ENCODE assay signal across 8 mouse cellular contexts in genomic region chr4:120405144-120405805, GRCm38 (mm10). TPM values are rescaled to one million over a fixed set of nuclear protein-coding genes. Genes with fewer than 3 reads are reported as not detected.
A peak's percentile ranks its signal among the peaks of the same experiment; 100 is the strongest.
DNase-seq lines count a peak whose midpoint lies in the region; ATAC-seq and TF ChIP-seq lines count a peak whose summit lies in the region.

Scmh1 (plus strand) TSS chr4:120405281.

- ATAC-seq in embryonic facial prominence, embryonic 15.5 days (ENCODE audit: insufficient number of reproducible peaks, low FRiP score, low TSS enrichment, low read depth), result peak; percentile 84
- ATAC-seq in limb, embryonic 14.5 days (ENCODE audit: low FRiP score, low read depth), result peak; percentile 82
- ATAC-seq in midbrain, embryonic 15.5 days (replicated peaks), result peak; percentile 89

- peak within 1 kb of the TSS; percentile 70 for H3K4me3 ChIP-seq in bone marrow, adult 2 months (replicated peaks; ENCODE audit: control insufficient read depth, low read depth, low read length)
- peak within 1 kb of the TSS; percentile 98 for H3K4me3 ChIP-seq in embryonic facial prominence, embryonic 15.5 days (replicated peaks)
- peak within 1 kb of the TSS; percentile 99 for H3K4me3 ChIP-seq in limb, embryonic 14.5 days (replicated peaks; ENCODE audit: low read length)
- H3K4me3 ChIP-seq in midbrain, embryonic 15.5 days, result peak within 1 kb of the TSS; percentile 85

- no peaks in the 10 kb centered on the region for H3K36me3 ChIP-seq in embryonic facial prominence, embryonic 15.5 days
- no peaks in the 10 kb centered on the region for H3K36me3 ChIP-seq in limb, embryonic 14.5 days (ENCODE audit: control insufficient read depth, insufficient read depth, low read length)
- no peaks in the 10 kb centered on the region for H3K36me3 ChIP-seq in midbrain, embryonic 15.5 days (replicated peaks)

- H3K4me2 ChIP-seq in embryonic facial prominence, embryonic 15.5 days (replicated peaks), result peak within 1 kb of the TSS; percentile 56
- peak within 1 kb of the TSS; percentile 64 for H3K4me2 ChIP-seq in limb, embryonic 14.5 days (replicated peaks; ENCODE audit: low read depth, low read length, severe bottlenecking)
- H3K4me2 ChIP-seq in midbrain, embryonic 15.5 days, result peak within 1 kb of the TSS; percentile 54

- H3K9ac ChIP-seq in embryonic facial prominence, embryonic 15.5 days, result peak within 1 kb of the TSS; percentile 93
- peak within 1 kb of the TSS; percentile 98 for H3K9ac ChIP-seq in limb, embryonic 14.5 days (ENCODE audit: low read depth, low read length, severe bottlenecking)
- H3K9ac ChIP-seq in midbrain, embryonic 15.5 days, result peak within 1 kb of the TSS; percentile 96

- H3K9me3 ChIP-seq in embryonic facial prominence, embryonic 15.5 days (replicated peaks), result no peaks in the 10 kb centered on the region
- H3K9me3 ChIP-seq in limb, embryonic 14.5 days (ENCODE audit: control insufficient read depth, low read length), result no peaks in the 10 kb centered on the region
- no peaks in the 10 kb centered on the region for H3K9me3 ChIP-seq in midbrain, embryonic 15.5 days

- WGBS in bone marrow, adult 2 months, result 1% methylated on average over 68 of the region's 102 CpGs
- WGBS in embryonic facial prominence, embryonic 15.5 days, result under 1% methylated on average over 68 of the region's 102 CpGs
- 1% methylated on average over 59 of the region's 102 CpGs for WGBS in limb, embryonic 14.5 days
- under 1% methylated on average over 73 of the region's 102 CpGs for WGBS in midbrain, embryonic 15.5 days

- H3K27me3 ChIP-seq in embryonic facial prominence, embryonic 15.5 days, result no peaks in the 10 kb centered on the region
- no peaks in the 10 kb centered on the region for H3K27me3 ChIP-seq in limb, embryonic 14.5 days (ENCODE audit: control insufficient read depth, insufficient read depth, low read length)
- H3K27me3 ChIP-seq in midbrain, embryonic 15.5 days (replicated peaks), result no peaks in the 10 kb centered on the region

- H3K4me1 ChIP-seq in bone marrow, adult 2 months (ENCODE audit: control insufficient read depth, insufficient read depth, low read length), result no peaks in the 10 kb centered on the region; the same call in 1 of the 2 replicates
- H3K4me1 ChIP-seq in embryonic facial prominence, embryonic 15.5 days, result peaks cover 20% of the 10 kb centered on the region
- 0 out of 2 replicates have a peak, but pooled peaks cover 6% of the 10 kb centered on the region for H3K4me1 ChIP-seq in limb, embryonic 14.5 days (ENCODE audit: control insufficient read depth, insufficient read depth, low read length)
- peaks cover 22% of the 10 kb centered on the region for H3K4me1 ChIP-seq in midbrain, embryonic 15.5 days

- TF ChIP-seq CTCF in bone marrow, adult 2 months (IDR thresholded peaks at IDR 0.05; ENCODE audit: control insufficient read depth, insufficient read depth, low read length), result no peak

- DNase-seq in A20 (ENCODE audit: low read depth, low spot score), result peak; percentile 76
- DNase-seq in heart, adult 8-10 months (ENCODE audit: low spot score), result peak; percentile 45
- peak; percentile 38 to 54 for DNase-seq in kidney, adult 8-10 months
- peak; percentile 77 for DNase-seq in limb, embryonic 14.5 days (ENCODE audit: low spot score)
- peak; percentile 69 to 73 for DNase-seq in spleen, postnatal 10 days (ENCODE audit: low spot score in 2 of 2)

- peak within 1 kb of the TSS; percentile 79 for H3K27ac ChIP-seq in bone marrow, adult 2 months (ENCODE audit: control insufficient read depth, insufficient read depth, low read depth, low read length, poor library complexity)
- H3K27ac ChIP-seq in embryonic facial prominence, embryonic 15.5 days (replicated peaks), result peak within 1 kb of the TSS; percentile 95
- peak within 1 kb of the TSS; percentile 93 for H3K27ac ChIP-seq in limb, embryonic 14.5 days (replicated peaks; ENCODE audit: low read depth, low read length)
- peak within 1 kb of the TSS; percentile 92 for H3K27ac ChIP-seq in midbrain, embryonic 15.5 days

- 0 out of 2 replicates have a peak, but pooled peaks have one; percentile 6 for TF ChIP-seq POLR2A in bone marrow, adult 2 months (IDR thresholded peaks at IDR 0.05; ENCODE audit: borderline replicate concordance, control insufficient read depth, low read depth, low read length)
- 0 out of 2 replicates have a peak, but pooled peaks have one; percentile 17 for TF ChIP-seq POLR2A in limb, embryonic 14.5 days (IDR thresholded peaks at IDR 0.05; ENCODE audit: borderline replicate concordance, extremely low read depth, insufficient read depth, insufficient read length)

RNA-seq across cellular contexts. Expression of gene Scmh1, which starts in this region (rescaled TPM):
- 13.5 and 24.1 TPM in 2 replicates for polyA plus RNA-seq in bone marrow, adult 2 months (2011; ENCODE audit: insufficient read depth, insufficient read length, low replicate concordance, missing spikeins)
- 46.6 and 51.8 TPM in 2 replicates for polyA plus RNA-seq in embryonic facial prominence, embryonic 15.5 days (2015; fragmentation: Nextera tagmentation; extraction: Ambion mirVana)
- 10 to 100 TPM; 58.6 to 65.6 (median 61.3) TPM for total RNA-seq in heart, adult 8-10 months (2022)
- polyA plus RNA-seq in limb, embryonic 14.5 days (2012; rRNA removed), result 57.4 and 68.3 TPM in 2 replicates
- polyA plus RNA-seq in limb, embryonic 14.5 days (2014; fragmentation: Nextera tagmentation; extraction: Ambion mirVana), result 36.7 and 42.6 TPM in 2 replicates
- 98.0 and 106 TPM in 2 replicates for polyA plus RNA-seq in midbrain, embryonic 15.5 days (2015; fragmentation: Nextera tagmentation; extraction: Ambion mirVana)

Comparison
In these comparisons a context has a peak if more than half of its experiments do, and no peak if none do; other contexts are left out.
1. Peak in every context shown above with its lines: DNase-seq, ATAC-seq, H3K4me3 ChIP-seq and H3K27ac ChIP-seq.